Mouse (Mus musculus): ENCODE data around the gene Tedc1.

DNA sequence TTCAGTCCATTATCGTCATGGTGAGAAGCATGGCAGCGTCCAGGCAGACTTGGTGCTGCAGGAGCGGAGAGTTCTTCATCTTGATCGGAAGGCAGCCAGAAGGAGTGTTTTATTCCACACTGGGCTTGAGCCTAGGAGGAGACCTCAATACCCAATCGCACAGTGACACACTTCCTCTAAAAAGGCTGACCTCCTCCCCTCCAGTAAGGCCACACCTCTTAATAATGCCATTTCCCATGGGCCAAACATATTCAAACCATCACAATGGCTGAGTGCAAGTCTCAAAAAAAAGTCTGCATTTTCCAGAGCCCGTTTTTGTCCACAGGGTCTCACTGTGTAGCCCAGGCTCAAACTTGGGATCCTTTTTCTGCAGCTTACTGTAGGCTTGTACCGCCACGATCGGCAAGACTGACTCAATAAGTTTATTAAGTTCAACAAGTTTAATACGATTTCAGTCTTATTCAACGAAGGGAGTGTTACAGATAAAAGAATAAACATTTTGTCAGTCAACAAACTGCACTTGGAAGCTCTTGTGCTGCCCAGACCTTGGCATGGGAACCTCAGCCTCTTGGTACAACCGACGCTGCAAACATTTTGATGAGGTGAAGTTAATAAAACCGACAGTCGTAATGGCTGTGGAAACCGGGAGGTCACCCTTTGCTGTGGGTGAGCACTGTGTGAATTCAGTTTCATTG, 58.9 kb downstream of the Tedc1 start:
- TF ChIP-seq CTCF (conservative IDR thresholded peaks at IDR 0.05; ENCODE audit: insufficient read depth, insufficient read length, low read depth, low read length) (no peak), POLR2A (IDR thresholded peaks at IDR 0.05; ENCODE audit: low read depth, low read length) (no peak)
